Mouse (Mus musculus) frontal cortex, adult 2 months (tissue): Measurements from ENCODE around the gene Serpinb6a. TPM values are rescaled to one million over a fixed set of nuclear protein-coding genes. Genes with fewer than 3 reads are reported as not detected.
A peak's percentile ranks its signal among the peaks of the same experiment; 100 is the strongest.

ENCODE experiments used
- DNase-seq, 2 experiments: peaks; one replicate each; pipeline ENCODE4 v3.0.0; 2022; ENCODE audit warnings: low spot score in 1 of 2; ENCODE audit errors: extremely low spot score in 1 of 2
- polyA plus RNA-seq: library from polyadenylated mRNA; depleted of rRNA; stranded (reverse); fragments of >200 nt; gene quantifications from 2 replicates; pipeline ENCODE4 v1.2.3, GENCODE M21; 2012; rRNA removed

Serpinb6a gene
- 44.8 and 45.7 TPM in 2 replicates for polyA plus RNA-seq

DNA sequence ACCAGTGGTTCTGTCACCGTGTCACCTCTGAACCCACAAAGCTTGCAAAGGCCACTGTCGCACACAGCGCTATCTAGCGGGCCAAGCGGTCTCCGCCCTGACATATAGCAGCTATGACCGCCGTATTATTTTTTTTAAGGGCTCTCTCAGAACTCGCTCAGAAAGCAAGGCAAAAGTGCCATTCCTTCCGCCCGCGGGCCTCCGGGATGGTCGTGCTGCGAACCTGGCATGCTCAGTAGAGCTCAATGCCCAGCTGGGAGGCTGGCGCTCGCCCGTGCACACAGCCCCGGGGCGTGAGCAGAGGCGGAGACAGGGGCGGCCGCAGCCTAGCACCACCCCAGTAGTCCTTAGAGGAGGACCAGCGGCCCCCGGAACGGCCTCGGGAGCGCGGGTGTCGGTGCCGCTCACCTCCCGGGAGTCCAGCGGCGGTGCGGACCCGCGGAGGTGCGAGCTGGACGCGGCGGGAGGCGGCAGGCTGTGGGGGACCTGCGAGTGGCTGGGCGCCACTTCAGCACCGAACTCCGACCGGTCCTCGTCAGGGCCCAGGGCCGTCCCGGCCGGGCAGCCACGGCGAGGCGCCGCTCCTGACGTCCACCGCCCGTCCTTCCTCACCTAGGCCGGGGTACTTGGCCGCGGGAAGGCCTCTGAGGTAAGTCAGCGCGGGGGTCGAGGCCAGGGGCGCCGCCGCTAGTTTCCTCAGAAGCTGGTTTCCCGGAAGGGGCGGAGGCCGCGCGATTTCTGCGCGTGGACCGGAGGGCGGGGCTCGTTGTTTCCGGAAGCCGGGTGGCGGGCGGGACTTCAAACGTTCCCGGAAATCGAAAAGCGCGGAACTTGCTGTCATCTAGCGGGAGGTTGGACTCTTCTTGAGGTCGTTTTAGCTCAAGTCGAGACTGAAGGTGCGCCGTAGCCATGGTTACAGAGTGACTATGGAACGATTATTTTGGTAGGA is at the start of gene Serpinb6a, which contains the start of gene Ripk1:
Serpinb6a (minus strand) TSS at position 737 of the 949 bp plus-strand sequence.
Ripk1 (plus strand) TSS at position 306 of the 949 bp plus-strand sequence.
- peak; percentile 70 to 91 for DNase-seq

DNA sequence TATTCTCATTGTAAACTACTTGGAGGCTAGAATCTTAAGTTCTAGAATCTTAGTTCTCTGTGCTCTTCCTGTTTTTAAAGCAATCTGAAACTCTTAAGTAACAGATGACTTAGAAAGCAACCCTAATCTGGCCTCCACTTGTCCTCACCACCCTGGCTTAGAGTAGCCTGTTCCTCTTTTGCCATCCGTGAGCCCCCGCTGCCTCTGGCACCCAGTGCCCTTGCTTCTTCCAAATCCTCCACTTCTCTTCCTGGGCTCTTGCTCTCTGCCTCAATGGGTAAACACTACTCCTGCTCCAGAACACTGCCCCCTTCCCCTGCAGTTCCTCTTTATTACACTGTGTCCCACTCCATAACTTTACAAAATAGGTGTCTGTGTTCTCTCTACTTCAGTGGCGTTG is 49.1 kb upstream of the Serpinb6a start:
- DNase-seq: no peak

DNA sequence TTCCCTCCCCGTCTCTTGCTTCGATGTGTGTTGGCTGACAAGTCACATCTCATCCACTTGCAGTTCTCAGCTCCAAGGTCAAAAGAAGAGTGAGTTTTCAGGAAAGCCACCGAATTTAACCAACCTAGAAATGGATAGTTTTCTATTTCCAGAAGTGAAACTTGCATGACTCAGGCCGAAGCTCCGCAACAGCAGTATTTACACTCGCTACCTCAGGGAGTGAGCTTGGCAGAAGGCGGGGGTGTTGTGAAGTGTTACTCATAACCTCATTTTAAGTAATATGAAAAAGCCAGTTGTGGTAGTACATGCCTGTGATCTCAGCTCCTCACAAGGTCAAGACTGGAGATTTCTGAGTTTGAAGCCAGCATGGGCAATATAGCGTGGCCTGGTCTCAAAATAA is 47.9 kb upstream of the Serpinb6a start:
- DNase-seq: peak; percentile 72 to 86

DNA sequence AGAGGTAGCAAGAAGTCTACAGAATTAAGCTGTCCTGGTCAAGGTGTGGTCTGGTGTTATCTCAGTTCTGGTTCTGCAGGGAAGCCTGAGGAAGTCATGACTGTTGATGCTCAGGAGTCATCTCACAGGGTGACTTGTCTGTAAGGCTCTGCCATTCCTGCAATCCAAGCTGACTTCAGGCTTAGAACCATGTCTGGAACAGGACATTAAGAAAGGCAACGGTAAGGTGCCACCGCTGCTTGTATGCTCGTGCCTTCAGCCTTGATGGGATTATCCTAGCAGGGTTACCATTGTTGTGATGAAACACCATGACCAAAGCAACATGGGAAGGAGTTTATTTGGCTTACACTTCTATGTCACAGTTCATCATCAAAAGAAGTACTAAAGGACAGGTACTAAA is 44.9 kb upstream of the Serpinb6a start:
- DNase-seq: no peak

DNA sequence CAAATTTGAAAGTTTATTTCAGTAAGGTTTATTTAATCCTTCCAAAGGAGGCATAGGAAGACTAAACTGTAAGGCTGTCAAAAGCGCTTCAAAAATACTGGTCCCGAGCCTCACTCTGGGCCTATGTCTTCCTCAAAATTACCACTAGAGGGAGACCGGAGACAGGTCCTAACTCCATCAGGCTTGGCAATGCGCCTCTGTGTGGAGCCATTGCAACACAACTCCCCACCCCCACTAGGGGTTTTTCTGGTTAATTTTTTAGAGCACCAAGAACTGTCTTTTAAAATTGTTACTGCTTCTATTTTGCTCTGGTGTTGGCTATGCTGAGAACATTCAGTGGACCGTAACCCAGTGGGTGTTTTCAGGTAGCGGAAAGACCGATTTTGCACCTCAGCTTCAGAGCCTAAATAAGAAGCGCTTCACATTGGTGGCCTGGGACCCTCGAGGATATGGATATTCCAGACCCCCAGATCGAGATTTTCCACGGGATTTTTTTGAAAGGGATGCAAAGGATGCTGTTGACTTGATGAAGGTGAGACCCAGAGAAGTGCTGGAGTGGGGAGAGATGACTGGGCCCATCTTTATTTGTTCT is 43.9 kb upstream of the Serpinb6a start:
- DNase-seq: peak; percentile 65 to 93

DNA sequence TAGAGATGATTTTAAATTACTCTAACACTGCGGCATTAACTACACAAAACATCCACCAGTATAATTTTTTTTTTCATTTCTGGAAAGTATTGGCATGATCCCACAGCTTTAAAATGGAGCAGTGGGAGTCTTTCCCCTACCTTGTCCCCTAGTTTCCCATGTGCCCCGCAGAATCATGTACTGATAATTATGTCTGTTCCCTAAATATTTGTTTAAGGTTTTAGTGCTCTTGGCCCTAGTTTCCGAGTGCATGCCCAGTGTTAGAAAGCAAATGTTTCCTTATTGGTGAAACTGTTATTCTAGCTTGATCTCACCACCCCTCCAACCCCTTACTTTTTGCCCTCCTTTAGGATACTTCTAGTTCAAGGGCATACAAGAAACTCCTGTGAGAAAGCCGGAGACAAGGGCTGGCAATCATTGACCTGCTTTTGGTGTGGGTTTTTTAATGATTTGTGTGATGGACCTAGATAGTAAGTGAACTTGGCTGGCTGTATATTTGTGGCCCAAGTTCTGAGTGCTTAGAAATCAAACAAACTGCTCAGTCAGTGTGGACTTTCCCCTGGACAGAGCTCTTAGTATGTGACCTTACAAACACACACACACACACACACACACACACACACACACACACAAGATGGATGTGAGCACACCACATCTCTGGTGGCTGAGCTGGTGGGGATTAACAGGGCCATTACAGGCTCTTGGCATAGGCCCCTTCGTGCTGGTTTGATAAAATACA is 43.1 kb upstream of the Serpinb6a start:
- no peak for DNase-seq

DNA sequence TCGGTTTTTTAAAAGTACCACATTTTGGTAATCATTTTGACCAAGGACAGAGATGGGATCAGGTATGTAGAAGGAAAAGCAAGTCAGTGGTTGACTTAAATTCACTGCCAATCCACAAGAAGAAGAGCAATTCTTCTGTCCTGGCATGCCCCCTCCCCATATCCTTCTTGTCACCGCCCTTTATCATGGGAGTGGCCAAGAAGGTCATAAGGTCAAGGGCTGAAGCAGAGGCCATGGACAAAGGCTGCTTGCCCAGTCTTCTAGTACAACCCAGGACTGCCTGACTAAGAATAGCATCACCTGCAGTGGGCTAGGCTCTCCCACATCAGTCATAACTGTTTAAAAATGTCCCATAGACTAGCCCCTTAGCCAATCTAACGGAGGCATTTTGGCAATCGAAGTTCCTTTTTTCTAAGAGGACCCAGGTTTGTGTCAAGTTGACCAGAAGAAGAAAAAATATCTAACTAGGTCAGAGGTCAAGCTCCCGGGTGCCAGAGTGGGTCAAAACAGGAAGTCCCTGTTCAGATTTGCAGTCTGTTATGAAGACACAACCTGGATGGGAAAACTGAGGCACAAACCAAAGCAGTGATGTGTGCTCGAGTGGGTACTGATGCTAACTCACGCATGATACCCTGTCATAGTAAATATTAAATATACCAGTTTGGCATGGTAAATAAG is 41.3 kb upstream of the Serpinb6a start:
- no peak for DNase-seq

DNA sequence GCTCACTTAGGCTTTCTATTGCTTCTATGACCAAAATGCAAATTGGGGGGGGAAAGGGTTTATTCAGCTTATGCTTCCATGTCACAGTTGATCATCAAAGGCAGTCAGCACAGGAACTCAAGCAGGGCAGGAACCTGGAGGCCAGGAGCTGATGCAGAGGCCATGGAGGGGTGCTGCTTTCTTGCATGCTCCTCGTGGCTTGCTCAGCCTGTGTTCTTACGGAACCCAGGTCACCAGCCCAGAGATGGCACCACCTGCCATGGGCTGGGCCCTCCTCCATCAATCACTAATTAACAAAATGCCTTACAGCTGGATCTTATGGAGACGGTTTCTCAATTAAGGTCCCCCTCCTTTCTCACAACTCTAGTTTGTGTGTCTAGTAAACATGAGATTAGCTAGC is 37.5 kb upstream of the Serpinb6a start:
- DNase-seq: no peak

DNA sequence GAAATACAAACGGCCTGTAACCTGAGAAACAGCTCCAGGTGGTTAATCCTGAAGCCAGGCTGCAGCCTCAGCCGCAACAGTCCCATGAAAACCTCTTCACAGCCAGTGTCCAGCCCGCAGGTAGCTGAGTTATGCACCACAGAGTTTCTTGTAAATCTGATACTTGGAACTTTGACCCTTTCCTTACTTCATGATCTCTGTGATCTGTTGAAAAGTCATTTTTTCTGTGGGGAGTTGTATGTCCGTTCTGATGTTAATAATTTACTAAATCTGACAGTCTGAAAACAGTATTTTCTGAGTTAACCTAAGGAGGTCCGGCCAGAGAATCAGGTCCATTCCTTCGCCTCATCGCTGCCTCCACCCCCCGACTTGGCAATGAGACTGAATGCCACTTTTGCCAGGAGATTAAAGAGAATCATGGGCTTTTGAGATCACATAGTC is 36.3 kb upstream of the Serpinb6a start:
- DNase-seq: no peak

DNA sequence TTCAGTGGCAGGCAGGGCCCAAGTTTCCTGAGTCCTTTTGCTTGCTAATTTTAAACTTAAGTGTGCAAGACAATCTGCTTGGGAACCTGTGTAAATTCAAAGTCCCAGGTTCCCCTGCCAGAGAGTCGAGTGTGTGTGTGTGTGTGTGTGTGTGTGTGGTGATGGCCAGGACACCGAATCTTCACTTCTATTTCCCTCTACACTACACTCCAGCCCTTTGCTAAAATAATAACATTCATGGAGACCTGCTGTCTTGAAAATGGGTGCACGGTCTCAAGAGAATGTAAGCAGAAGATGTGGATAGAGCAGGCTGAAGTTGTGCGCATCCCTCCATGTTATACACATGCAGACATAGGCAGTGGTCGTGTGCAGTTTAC is 35.5 kb upstream of the Serpinb6a start:
- DNase-seq: no peak

DNA sequence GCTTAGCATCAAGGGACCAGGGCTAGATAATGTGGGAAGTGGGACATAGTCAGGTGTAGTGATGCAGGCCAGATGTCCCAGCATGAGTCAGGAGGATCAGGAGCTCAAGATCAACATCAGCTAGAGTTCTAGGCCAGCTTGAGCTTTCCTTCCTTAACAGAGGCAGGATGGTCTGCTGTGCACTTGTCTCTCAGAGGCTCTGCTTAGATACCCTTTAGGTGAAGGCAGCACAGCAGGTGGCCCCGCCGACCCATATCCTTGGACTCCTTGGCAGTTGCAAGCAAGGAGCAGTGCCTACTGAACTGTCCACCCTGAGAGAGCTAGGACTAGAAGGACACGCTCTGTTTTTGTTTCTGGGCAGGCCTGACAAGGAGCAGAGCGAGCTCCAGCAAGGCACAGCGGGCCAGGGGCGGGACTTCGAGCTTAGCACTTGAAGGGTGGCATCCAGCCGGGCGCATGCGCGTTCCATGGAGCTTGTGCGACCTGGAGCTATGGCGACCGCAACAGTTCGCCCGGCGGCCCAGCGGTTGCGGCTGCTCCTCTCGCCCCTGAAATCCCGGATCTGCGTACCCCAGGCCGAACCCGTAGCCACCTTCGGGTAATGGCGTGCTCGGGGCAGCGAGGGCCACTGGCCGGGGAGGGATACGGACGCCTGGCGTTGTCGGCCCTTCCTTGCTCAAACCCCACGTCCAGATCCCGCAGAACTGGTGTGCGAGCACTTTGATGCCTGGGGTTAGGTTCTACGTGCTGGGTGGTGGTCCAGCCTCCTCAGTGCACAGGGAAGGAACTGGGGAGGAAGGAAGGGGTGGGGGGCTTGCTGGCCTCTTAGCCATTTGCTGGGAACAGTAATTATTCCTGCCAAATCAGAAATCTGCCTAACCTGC is 34.8 kb upstream of the Serpinb6a start, which contains the start of gene Bphl:
Bphl (plus strand) TSS at position 426 of the 884 bp plus-strand sequence.
- peak; percentile 87 to 94 for DNase-seq

DNA sequence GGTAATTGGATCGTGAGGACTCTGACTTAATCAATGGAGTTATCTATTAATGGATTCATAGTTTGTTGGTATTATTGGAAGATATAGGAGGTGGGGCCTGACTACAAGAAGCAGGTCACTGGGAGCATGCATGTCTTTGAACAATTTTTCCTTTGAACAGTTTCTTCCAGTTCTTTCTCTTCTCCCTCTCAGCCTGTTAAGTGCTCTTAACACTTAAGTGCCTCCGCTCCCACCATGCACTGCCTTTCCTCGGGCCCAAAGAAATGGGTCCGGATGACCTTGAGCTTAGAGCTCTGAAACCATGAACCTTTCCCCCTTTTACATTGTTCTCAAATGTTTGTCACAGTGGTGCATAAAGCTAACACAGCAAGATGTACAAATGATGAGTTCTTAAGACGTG is 34.1 kb upstream of the Serpinb6a start:
- DNase-seq: no peak

DNA sequence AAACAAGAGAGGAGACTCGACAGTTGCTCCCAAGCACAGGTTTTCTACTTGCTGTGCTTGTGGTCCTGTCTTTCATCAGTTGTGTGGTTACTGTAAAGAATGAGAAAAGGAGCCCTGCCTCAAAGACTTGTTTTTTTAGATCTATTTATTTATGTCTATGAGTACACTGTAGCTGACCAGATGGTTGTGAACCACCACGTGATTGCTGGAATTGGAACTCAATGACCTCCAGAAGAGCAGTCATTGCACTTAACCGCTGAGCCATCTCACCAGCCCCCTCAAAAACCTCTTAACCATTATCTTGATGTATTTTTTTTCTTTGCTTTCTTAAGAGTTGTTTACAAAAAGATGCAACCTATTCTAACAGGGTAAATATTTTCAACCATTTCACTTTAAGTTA is 32.8 kb upstream of the Serpinb6a start:
- DNase-seq: no peak

DNA sequence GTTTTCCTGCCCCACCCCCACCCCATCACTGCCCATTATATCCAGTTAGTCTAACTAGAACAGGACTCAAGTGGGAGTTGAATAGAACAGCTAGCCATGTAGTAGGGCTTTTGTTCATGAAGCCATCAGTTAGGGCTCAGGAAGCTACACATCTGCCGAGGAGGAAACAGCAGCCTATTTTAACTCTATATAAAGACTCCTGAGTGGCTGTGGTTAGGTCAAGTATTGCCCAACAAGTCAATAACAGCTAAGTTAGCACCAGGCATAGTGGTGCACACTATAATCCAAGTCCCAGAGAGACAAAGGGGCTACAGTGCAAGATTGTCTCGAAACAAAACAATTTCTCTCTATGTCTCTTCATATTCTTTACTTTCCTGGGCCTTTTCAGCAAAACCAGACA is 29.4 kb upstream of the Serpinb6a start:
- no peak for DNase-seq

DNA sequence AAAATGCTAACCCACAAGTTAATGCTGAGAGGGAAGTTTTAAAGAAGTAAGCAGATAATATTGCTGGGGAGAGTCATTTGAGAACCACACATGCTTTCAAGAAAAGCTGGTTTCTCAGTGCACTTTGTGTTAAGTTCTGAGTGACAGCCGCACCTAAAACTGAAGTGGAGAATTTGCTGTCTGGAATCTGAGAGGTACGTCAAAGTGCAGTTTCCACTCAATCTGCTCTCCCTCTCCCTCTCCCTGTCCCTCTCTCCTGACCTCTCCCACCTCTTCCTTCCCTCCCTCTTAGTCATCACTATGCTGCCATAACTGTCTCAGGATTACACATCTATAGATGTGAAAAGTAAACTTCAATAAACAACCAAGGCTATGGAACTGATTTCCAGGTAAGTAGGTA is 19.4 kb upstream of the Serpinb6a start:
- DNase-seq: no peak

DNA sequence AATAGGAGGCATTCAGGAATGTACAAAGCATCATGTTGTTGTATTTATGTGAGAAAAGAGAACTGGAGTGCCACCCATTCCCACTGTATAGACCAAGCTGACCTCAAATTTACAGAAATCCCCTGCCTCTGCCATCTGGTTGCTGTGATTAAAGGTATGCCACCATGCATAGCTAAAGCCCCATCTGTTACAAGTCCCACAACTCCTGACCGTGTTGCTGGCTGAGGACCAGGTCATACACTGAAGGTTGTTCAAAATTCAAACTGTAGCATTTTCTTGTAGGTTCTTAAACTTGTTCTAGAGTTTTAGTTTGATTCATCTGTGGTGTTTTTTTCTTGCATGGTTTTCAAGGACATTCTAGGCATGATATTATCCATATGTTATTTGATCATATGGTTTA is 15.9 kb upstream of the Serpinb6a start:
- DNase-seq: no peak

DNA sequence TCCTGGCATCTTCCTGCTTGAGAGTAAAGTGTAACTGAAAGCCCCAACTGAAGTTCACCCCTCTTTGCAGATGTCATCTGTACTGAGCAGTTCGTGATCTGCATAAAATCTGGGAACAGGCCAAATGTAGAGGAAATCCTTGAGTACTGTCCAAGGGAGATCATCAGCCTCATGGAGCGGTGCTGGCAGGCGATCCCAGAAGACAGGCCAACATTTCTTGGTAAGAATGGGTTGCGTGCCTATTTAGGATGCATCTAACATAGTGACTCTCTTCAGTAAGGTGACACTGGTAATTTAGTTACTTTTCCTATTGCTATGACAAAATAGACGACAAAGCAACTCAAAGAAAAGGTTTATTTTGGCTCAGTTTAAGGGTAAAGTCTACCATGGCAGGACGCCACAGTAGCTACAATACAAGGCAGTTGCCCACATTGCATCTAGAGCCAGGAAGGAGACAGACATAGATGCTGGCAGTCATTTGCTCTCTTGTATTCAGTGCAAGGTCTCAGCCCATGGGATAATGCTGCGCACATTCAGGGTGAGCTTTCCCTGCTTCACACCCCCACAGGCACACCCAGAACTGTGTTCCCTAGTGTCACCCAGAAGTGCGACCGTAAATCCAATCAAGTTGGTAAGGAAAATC is 14.5 kb upstream of the Serpinb6a start:
- no peak for DNase-seq

DNA sequence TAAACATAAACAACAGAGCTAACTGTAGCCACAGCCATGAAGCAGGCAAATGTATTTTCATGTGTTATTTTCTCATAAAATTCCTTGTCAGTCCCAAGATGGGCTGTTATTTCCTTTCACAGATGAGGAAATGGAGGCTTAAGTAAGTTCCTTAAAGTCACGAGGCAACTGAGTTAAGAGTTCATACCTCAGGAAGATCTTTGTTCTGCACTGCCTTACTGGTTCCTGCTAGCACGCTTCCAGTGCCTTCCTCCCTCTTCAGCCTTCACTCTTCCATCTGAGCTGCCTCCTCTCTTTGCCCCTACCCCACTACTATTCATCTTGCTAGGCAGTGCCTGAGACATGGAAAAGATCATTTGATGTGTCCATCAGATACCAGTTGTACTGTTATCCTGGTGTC is 4.6 kb upstream of the Serpinb6a start:
- DNase-seq: no peak

DNA sequence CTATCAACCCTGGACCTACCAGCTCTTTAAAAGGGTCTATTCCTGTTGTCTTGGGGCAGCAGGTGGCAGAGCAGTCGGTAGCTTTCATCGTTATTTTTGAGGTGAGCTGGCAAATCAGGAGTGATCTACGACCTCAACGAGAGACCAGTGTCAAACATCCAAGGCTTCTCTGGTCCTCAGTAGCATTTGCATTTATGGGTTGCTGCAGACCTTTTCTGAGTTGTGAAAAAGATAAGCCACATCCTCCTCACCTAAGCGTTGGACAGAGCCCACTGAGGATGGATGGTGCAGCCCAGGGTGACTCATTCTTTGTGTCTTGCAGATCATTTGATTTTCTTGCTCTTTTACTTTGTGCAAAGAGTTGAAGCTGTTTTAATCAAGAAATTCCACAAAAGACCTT is 464 bp upstream of the Serpinb6a start:
- DNase-seq: no peak
